Mouse (Mus musculus) right cerebral cortex, adult 18-20 months (tissue): ENCODE data around the gene Clba1.

Source experiments
- DNase-seq: peaks from one replicate; pipeline ENCODE4 v3.0.0; 2022; ENCODE audit warnings: mixed read lengths

The Clba1 gene

GRCm38 (mm10) chr12:112851116-112851515, 42.4 kb downstream of the Clba1 start:
- no peak for DNase-seq

GRCm38 (mm10) chr12:112853050-112853729, 44.5 kb downstream of the Clba1 start:
- peak; percentile 26 for DNase-seq

GRCm38 (mm10) chr12:112854610-112855333, 46.0 kb downstream of the Clba1 start:
- no peak for DNase-seq

- no peak for DNase-seq
Measured at GRCm38 (mm10) chr12:112856338-112856737, 47.6 kb downstream of the Clba1 start.

- DNase-seq: no peak
Measured at GRCm38 (mm10) chr12:112857021-112857925, 48.5 kb downstream of the Clba1 start.

- DNase-seq: no peak
Measured at GRCm38 (mm10) chr12:112858581-112859336, 50.0 kb downstream of the Clba1 start.

- DNase-seq: no peak
Measured at GRCm38 (mm10) chr12:112859930-112860329, 51.2 kb downstream of the Clba1 start.

- no peak for DNase-seq
Measured at GRCm38 (mm10) chr12:112860765-112861164, 52.0 kb downstream of the Clba1 start.

- DNase-seq: no peak
Measured at GRCm38 (mm10) chr12:112861911-112862321, 53.2 kb downstream of the Clba1 start.

GRCm38 (mm10) chr12:112864804-112865203, 56.1 kb downstream of the Clba1 start:
- DNase-seq: no peak
